Mouse (Mus musculus) forebrain, embryonic 12.5 days (tissue): ENCODE measurements at regions not wholly inside any gene's neighbourhood (a gene's known extent, or its start where the extent isn't known, plus 50 kb on each side); places are given as distances from the start of the nearest gene placed in this dataset.
A peak's percentile ranks its signal among the peaks of the same experiment; 100 is the strongest.

Experiments
- ATAC-seq: fragments of 200-750 bp; cut with Nextera tagmentation; 2 replicates; pipeline ENCODE4 v1.8.0; 2017; ENCODE audit warnings: moderate TSS enrichment; ENCODE audit not compliant: low FRiP score
- H3K27ac ChIP-seq: fragments of 300-500 bp; sonication (generic); 2 replicates; pipeline ENCODE4 v1.5.1; 2016; ENCODE audit warnings: mild to moderate bottlenecking
- H3K27me3 ChIP-seq: fragments of 300-500 bp; sonication (generic); 2 replicates; pipeline ENCODE4 v1.6.1; 2016; ENCODE audit warnings: mild to moderate bottlenecking
- H3K36me3 ChIP-seq: fragments of 300-500 bp; sonication (generic); replicated peaks from 2 replicates; pipeline ENCODE4 v1.6.1; 2016; ENCODE audit warnings: mild to moderate bottlenecking
- H3K4me1 ChIP-seq: fragments of 300-500 bp; sonication (generic); 2 replicates; pipeline ENCODE4 v1.6.1; 2016
- H3K4me2 ChIP-seq: fragments of 300-500 bp; sonication (generic); 2 replicates; pipeline ENCODE4 v1.6.1; 2016; ENCODE audit warnings: mild to moderate bottlenecking, moderate library complexity
- H3K4me3 ChIP-seq: fragments of 300-500 bp; sonication (generic); replicated peaks from 2 replicates; pipeline ENCODE4 v1.5.1; 2016; ENCODE audit warnings: mild to moderate bottlenecking
- H3K9ac ChIP-seq: fragments of 300-500 bp; sonication (generic); 2 replicates; pipeline ENCODE4 v1.6.1; 2016; ENCODE audit warnings: mild to moderate bottlenecking
- H3K9me3 ChIP-seq: fragments of 300-500 bp; sonication (generic); 2 replicates; pipeline ENCODE4 v1.6.1; 2016
- WGBS: fragments of 180-500 bp; shearing (Covaris S2); methylation state at CpG from one replicate; pipeline ENCODE4 v1.1.7; 2016; 5-methylcytosine and 5-hydroxymethylcytosine counted together

DNA sequence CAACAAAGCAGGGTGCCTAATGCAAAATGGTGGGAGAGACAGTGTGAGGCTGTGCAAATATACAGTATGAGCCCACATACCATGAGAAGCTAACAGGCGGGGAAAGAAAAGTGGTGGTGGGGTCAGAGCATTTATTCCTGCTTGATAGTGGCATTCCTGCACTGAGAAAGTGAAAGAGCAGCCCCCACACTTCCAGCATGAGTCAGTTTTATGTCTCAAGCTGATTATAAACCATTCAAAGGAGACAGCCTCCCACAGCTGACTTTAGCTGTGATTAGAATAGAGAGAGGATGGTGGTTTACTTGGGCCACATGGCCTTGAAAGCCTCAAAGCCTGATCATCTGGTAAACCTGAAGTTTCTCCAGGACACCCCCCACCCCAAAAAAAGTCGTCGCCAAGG lies 64.4 kb downstream of the Gm43517 start:
- H3K27ac ChIP-seq, result no peak overlapping the region
- no peaks in the 10 kb centered on the region for H3K9me3 ChIP-seq
- H3K4me1 ChIP-seq, result no peaks in the 10 kb centered on the region
- no peak overlapping the region for H3K9ac ChIP-seq
- no peaks in the 10 kb centered on the region for H3K27me3 ChIP-seq
- no peak overlapping the region for H3K4me3 ChIP-seq
- H3K36me3 ChIP-seq, result no peaks in the 10 kb centered on the region
- ATAC-seq, result no peak
- H3K4me2 ChIP-seq, result no peak overlapping the region
- 85% methylated on average over 3 of the region's 3 CpGs for WGBS

DNA sequence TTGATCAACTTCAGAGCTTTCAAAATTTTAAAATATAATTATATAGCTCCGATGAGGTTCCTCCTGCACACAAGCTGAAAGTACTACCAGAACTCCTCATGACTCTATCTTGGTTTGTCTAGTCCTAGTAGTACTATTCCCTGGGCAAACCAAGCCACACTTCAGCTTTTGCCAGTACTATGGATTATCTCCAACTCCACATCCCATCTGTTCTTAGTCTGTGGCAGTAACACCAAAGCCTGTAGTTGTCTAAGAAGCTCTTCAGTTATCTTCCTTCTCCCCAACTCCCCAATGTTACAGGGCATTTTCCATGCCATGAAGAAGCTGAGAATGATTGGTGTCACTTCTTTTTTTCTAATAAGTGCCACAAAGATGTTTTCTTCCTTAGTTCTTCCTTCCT lies 83.1 kb downstream of the Gm43517 start:
- ATAC-seq, result no peak
- 89% methylated on average over 1 of the region's 1 CpGs for WGBS

DNA sequence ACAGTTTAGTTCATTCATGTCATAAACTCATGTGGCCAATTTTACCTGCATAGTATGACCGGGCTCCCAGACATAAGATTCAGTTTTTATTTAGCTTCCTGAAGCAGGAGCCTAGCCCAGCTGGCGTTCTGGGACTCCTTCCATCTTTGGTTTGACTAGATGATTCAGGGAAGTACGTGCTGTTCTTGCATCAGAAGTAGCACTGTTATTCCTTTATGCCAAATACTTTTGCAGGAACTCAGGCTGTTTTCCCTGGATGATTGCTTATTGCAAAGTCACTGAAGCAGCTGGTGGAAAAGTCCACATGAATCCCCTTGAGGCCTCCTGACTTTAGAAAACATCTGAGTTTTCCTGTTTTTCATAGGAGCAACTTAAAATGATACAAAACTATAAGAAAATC lies 88.4 kb downstream of the Gm43517 start:
- WGBS, result 83% methylated on average over 3 of the region's 3 CpGs
- H3K9me3 ChIP-seq, result no peaks in the 10 kb centered on the region
- no peak overlapping the region for H3K4me2 ChIP-seq
- H3K27ac ChIP-seq, result no peak overlapping the region
- H3K4me1 ChIP-seq, result no peaks in the 10 kb centered on the region
- no peak overlapping the region for H3K9ac ChIP-seq
- no peaks in the 10 kb centered on the region for H3K27me3 ChIP-seq
- H3K36me3 ChIP-seq, result no peaks in the 10 kb centered on the region
- no peak overlapping the region for H3K4me3 ChIP-seq
- no peak for ATAC-seq

More for the DNA sequence above, 83.1 kb downstream of the Gm43517 start:
- H3K27ac ChIP-seq, result no peak overlapping the region
- H3K9ac ChIP-seq, result no peak overlapping the region
- no peaks in the 10 kb centered on the region for H3K27me3 ChIP-seq
- H3K4me2 ChIP-seq, result no peak overlapping the region
- H3K4me3 ChIP-seq, result no peak overlapping the region
- H3K9me3 ChIP-seq, result no peaks in the 10 kb centered on the region
- no peaks in the 10 kb centered on the region for H3K4me1 ChIP-seq
- H3K36me3 ChIP-seq, result no peaks in the 10 kb centered on the region

DNA sequence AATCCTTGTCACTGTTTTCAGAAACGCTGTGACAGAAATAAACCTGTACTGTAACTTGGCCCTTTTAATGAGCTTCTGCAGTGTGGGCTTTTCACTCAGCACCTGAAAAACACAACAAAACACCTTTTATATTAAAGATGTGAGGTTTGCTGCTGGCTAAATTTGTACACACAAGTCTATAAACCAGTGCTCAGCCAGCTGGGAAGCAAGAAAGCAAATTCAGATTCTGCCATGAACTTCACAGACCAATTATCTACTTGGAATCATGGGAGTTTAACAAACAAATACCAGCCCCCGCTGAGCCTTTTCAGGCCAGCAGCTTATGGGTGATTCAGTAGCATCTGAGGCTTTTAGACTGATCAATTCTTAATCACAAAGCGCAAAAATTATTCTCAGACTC lies 95.7 kb downstream of the Gm43517 start:
- 14% methylated on average over 3 of the region's 3 CpGs for WGBS
- ATAC-seq, result peak; percentile 81
- H3K4me2 ChIP-seq, result peak overlapping the region; percentile 40
- H3K4me1 ChIP-seq, result peaks cover 16% of the 10 kb centered on the region
- H3K9ac ChIP-seq, result no peak overlapping the region
- H3K4me3 ChIP-seq, result no peak overlapping the region
- peak overlapping the region; percentile 86 for H3K27ac ChIP-seq
- H3K36me3 ChIP-seq, result no peaks in the 10 kb centered on the region
- H3K27me3 ChIP-seq, result no peaks in the 10 kb centered on the region
- no peaks in the 10 kb centered on the region for H3K9me3 ChIP-seq

DNA sequence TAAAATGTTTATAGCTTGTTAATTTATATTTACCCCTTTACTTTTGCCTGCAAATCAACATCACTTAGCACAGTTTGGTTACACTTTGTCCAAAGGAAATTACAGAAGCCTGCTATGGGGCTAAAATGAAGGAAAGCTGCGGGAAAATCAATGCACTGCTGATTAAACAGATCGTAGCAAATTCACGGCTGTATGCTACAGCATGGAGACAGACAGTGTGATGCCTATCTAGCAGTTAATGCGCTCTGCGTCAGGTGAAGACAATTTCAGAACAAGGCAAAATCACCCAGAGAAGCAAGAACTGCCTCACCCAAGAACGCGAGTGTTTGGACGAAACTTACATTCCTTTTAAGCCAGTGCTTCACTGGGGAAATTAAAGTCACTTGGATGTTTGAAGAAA lies 96.2 kb downstream of the Gm43517 start:
- H3K36me3 ChIP-seq, result no peaks in the 10 kb centered on the region
- WGBS, result 21% methylated on average over 8 of the region's 8 CpGs
- peak; percentile 63 for ATAC-seq
- H3K4me2 ChIP-seq, result peak overlapping the region; percentile 40
- H3K4me3 ChIP-seq, result no peak overlapping the region; the same call in 1 of the 2 replicates
- peaks cover 16% of the 10 kb centered on the region for H3K4me1 ChIP-seq
- no peaks in the 10 kb centered on the region for H3K27me3 ChIP-seq
- peak overlapping the region; percentile 86 for H3K27ac ChIP-seq
- H3K9me3 ChIP-seq, result no peaks in the 10 kb centered on the region
- peak overlapping the region; percentile 33; the same call in 1 of the 2 replicates for H3K9ac ChIP-seq

DNA sequence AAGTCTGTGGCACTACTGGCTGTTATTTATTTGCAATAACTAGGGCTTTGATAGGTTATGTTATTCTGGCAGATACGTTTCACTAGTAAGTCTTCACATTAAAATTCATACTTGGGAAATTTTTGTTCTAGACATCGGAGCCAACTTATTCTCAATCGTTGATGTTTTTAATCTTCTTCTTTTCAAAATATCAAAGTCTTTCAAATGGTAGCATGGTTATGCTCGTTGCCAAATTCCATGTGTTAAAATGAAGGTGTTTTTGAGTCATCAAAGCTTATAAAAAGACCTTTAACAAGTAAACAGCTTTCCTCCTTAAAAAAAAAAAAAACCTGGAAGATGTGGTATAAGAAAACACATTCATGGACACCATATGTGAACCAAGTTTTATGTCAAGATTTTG lies 97.4 kb downstream of the Gm43517 start:
- no peak overlapping the region for H3K27ac ChIP-seq
- H3K4me1 ChIP-seq, result peaks cover 16% of the 10 kb centered on the region
- no peaks in the 10 kb centered on the region for H3K27me3 ChIP-seq
- no peak overlapping the region for H3K9ac ChIP-seq
- H3K36me3 ChIP-seq, result no peaks in the 10 kb centered on the region
- no peak for ATAC-seq
- H3K4me3 ChIP-seq, result no peak overlapping the region
- H3K4me2 ChIP-seq, result no peak overlapping the region
- no peaks in the 10 kb centered on the region for H3K9me3 ChIP-seq
- 82% methylated on average over 4 of the region's 4 CpGs for WGBS

DNA sequence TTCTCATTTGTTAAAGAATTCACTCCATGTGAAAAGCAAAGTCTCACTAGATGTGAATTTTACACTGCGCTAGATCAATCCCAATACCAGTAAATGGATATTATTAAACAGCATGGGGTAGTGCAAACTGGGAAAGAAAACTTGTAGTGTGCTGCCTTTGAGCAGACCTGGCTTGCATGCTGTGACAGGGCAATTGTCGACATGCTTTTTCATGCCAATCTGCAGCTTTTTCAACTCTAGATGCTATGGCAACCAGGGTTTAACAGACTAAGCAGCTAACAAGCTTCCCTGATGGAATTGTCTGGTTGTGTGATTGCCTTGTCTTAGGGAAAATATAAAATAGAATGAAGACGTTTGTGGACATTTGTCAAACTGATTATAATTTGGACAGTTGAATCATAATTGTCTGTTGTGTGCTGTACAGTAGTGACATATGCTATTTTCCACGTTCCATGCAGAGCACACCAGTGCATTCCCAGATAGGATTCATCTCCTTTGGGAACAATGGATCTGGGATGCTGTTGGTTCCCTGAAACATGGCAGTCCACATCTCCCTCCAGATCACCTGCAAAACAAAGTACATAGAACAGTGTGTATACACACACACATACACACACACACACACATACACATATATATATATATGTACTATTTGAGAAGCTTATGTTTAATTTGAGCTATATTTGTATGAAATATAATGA lies 99.2 kb downstream of the Gm43517 start:
- H3K27ac ChIP-seq, result peak overlapping the region; percentile 66
- WGBS, result 12% methylated on average over 4 of the region's 4 CpGs
- no peak overlapping the region for H3K4me2 ChIP-seq
- peaks cover 16% of the 10 kb centered on the region for H3K4me1 ChIP-seq
- H3K9ac ChIP-seq, result no peak overlapping the region
- no peak overlapping the region for H3K4me3 ChIP-seq
- no peaks in the 10 kb centered on the region for H3K27me3 ChIP-seq
- peak; percentile 82 for ATAC-seq
- no peaks in the 10 kb centered on the region for H3K36me3 ChIP-seq
- no peaks in the 10 kb centered on the region for H3K9me3 ChIP-seq

DNA sequence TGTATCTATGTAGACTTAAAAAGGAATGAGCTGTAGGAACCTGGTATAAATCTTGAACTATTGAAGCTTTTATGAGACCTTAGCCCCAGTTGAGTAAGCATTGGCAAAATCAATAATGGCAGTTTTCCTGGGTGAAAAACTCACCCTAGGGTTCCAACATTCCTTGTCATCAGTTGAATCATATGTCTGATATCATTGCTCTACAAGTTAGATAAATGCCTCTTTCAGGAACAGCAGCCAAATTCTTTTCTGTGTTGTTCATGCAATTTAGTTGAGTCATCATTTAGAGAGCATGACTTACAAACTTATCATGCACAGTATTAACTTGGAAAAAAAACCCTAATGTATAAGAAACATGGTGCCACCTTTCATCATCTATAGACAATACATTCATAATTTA lies 128.2 kb downstream of the Gm43517 start:
- H3K36me3 ChIP-seq, result no peaks in the 10 kb centered on the region
- no peak overlapping the region for H3K9ac ChIP-seq
- no peaks in the 10 kb centered on the region for H3K9me3 ChIP-seq
- H3K4me1 ChIP-seq, result no peaks in the 10 kb centered on the region
- no peak overlapping the region for H3K27ac ChIP-seq
- H3K27me3 ChIP-seq, result no peaks in the 10 kb centered on the region
- no peak for ATAC-seq
- no peak overlapping the region for H3K4me2 ChIP-seq
- no peak overlapping the region for H3K4me3 ChIP-seq

DNA sequence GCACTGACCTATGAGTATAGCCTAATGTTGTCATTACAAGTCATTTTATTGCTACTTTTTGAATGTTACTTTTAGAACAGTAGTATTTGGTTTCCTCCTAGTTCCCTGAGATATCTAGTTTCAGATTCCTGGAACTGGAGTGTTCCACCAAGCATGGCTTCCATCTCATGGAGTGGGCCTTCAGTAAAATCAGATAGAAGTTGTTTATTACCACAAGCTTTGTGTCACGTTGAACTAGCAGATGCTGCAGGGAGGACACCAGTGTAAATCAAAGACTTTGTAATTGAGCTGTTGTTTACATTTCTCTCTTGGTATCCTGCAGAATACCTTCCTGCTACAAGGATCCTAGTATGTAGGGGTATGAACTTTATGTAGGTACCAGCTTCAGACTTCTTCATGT lies 129.6 kb downstream of the Gm43517 start:
- H3K4me2 ChIP-seq, result no peak overlapping the region

More for the DNA sequence above, 129.6 kb downstream of the Gm43517 start:
- Histone ChIP-seq H3K9me3 (no peaks in the 10 kb centered on the region), H3K4me1 (no peaks in the 10 kb centered on the region), H3K27ac (no peak overlapping the region), H3K27me3 (no peaks in the 10 kb centered on the region), H3K9ac (no peak overlapping the region), H3K4me3 (no peak overlapping the region), H3K36me3 (no peaks in the 10 kb centered on the region)
- 85% methylated on average over 1 of the region's 1 CpGs for WGBS
- ATAC-seq, result no peak
